Mouse (Mus musculus) heart, embryonic 14.5 days (tissue): ENCODE measurements around the gene Pan3. TPM values are rescaled to one million over a fixed set of nuclear protein-coding genes. Genes with fewer than 3 reads are reported as not detected.

Source experiments
- ATAC-seq: fragments of 200-750 bp; cut with Nextera tagmentation; 2 replicates; pipeline ENCODE4 v1.8.0; 2017; ENCODE audit warnings: low read depth, moderate TSS enrichment; ENCODE audit not compliant: insufficient number of reproducible peaks, insufficient read depth, low FRiP score
- H3K27ac ChIP-seq, 2 experiments: fragments of 200-500 bp in 1 of 2; fragments of 300-500 bp in 1 of 2; sonication (generic) in 1 of 2; replicated peaks in 1 of 2; 2 replicates each; pipeline ENCODE4 v1.5.1; 2012 to 2014; ENCODE audit warnings: low read depth in 2 of 2, low read length in 2 of 2, control low read depth in 1 of 2, mild to moderate bottlenecking in 1 of 2, mixed read lengths in 1 of 2; ENCODE audit not compliant: control insufficient read depth in 1 of 2, insufficient read depth in 1 of 2
- H3K27me3 ChIP-seq: fragments of 300-500 bp; sonication (generic); 2 replicates; pipeline ENCODE4 v1.6.1; 2014; ENCODE audit warnings: mild to moderate bottlenecking, low read length, control low read depth; ENCODE audit not compliant: control insufficient read depth, insufficient read depth
- H3K36me3 ChIP-seq: fragments of 300-500 bp; sonication (generic); 2 replicates; pipeline ENCODE4 v1.6.1; 2014; ENCODE audit warnings: mild to moderate bottlenecking, control low read depth, low read length, mixed read lengths; ENCODE audit not compliant: control insufficient read depth, insufficient read depth
- H3K4me1 ChIP-seq, 2 experiments: fragments of 200-500 bp in 1 of 2; fragments of 300-500 bp in 1 of 2; sonication (generic) in 1 of 2; 2 replicates each; pipeline ENCODE4 v1.6.1; 2012 to 2014; ENCODE audit warnings: low read length in 2 of 2, control low read depth in 1 of 2, mixed read lengths in 1 of 2; ENCODE audit not compliant: control insufficient read depth in 2 of 2, insufficient read depth in 2 of 2
- H3K4me2 ChIP-seq: fragments of 300-500 bp; sonication (generic); 2 replicates; pipeline ENCODE4 v1.6.1; 2014; ENCODE audit warnings: mild to moderate bottlenecking, low read length
- H3K4me3 ChIP-seq, 2 experiments: fragments of 200-500 bp in 1 of 2; fragments of 300-500 bp in 1 of 2; sonication (generic) in 1 of 2; 2 replicates each; pipeline ENCODE4 v1.5.1; 2012 to 2014; ENCODE audit warnings: low read length in 2 of 2, mild to moderate bottlenecking in 2 of 2, control low read depth in 1 of 2, low read depth in 1 of 2, moderate library complexity in 1 of 2; ENCODE audit not compliant: control insufficient read depth in 1 of 2, insufficient read depth in 1 of 2
- H3K9ac ChIP-seq: fragments of 300-500 bp; sonication (generic); 2 replicates; pipeline ENCODE4 v1.6.1; 2014; ENCODE audit warnings: mild to moderate bottlenecking, low read length
- H3K9me3 ChIP-seq: fragments of 300-500 bp; sonication (generic); 2 replicates; pipeline ENCODE4 v1.6.1; 2016; ENCODE audit warnings: low read length, control low read depth; ENCODE audit not compliant: control insufficient read depth
- WGBS: fragments of 180-500 bp; shearing (Covaris S2); extraction: QIAGEN DNeasy Blood & Tissue Kit; methylation state at CpG from one replicate; pipeline ENCODE4 v1.1.7; 2014; 5-methylcytosine and 5-hydroxymethylcytosine counted together
- polyA plus RNA-seq: library from polyadenylated mRNA; unstranded; fragments of >200 nt; fragmentation: Nextera tagmentation; extraction: Ambion mirVana; gene quantifications from 2 replicates; pipeline ENCODE4 v1.2.1, GENCODE M21; 2014

The Pan3 gene
- polyA plus RNA-seq, 1 experiment from 2014 or later, result 55.8 TPM

DNA sequence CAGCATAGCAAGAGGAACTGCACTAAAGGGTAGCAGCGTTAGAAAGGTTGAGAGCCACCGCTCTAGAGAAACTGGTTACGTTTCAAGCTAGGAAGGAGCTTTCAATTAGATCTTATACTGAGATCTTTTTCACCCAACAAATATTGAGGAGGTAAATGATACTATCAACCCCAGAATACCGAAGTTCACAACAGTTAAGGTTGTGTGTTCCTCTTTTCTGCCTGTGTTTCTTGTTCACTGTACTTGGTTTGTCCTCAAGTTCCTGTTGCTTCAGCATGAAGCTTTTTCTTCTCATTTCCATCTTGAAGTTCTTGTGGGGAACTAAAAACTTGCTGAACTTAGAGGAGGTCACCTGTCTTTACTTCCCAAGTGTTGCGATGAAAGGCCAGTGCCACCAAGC is 41.2 kb downstream of the Pan3 start:
- Histone ChIP-seq H3K27me3 (no peaks in the 10 kb centered on the region), H3K4me2 (no peak overlapping the region), H3K9me3 (no peaks in the 10 kb centered on the region), H3K4me1 (peaks cover 0 to 14% of the 10 kb centered on the region in 2 experiments; a peak in 2 of 4 replicates), H3K27ac (no peak overlapping the region), H3K4me3 (no peak overlapping the region), H3K36me3 (peaks cover 21% of the 10 kb centered on the region), H3K9ac (no peak overlapping the region)
- ATAC-seq, result no peak
- 98% methylated on average over 5 of the region's 5 CpGs for WGBS

DNA sequence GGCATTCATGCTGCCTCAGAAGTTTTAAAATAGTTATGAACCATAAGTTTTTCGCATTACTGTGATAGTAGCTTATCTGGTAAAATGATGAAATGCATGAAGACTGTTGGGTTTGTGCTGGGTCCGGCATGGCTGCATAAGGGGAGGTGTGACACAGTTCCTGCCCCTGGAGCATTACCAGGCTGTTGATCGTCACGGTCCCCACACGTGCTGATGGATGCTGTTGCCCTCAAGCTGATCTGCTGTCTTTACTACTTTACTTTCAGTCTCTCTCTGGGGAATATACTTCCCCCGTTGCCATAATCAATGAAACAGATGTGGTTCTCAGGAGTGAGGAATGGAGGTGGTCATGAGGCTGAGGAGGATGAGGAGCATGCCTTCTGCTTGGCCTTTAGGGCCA is 43.1 kb downstream of the Pan3 start:
- no peak overlapping the region for H3K4me3 ChIP-seq
- H3K9me3 ChIP-seq, result no peaks in the 10 kb centered on the region
- peaks cover 8% of the 10 kb centered on the region; the same call in 1 of the 2 replicates for H3K36me3 ChIP-seq
- no peak overlapping the region for H3K27ac ChIP-seq
- no peak overlapping the region for H3K4me2 ChIP-seq
- no peaks in the 10 kb centered on the region for H3K27me3 ChIP-seq
- ATAC-seq, result no peak
- no peak overlapping the region for H3K9ac ChIP-seq
- WGBS, result 78% methylated on average over 6 of the region's 6 CpGs
- H3K4me1 ChIP-seq, result peaks cover 0 to 15% of the 10 kb centered on the region in 2 experiments; a peak in 2 of 4 replicates

DNA sequence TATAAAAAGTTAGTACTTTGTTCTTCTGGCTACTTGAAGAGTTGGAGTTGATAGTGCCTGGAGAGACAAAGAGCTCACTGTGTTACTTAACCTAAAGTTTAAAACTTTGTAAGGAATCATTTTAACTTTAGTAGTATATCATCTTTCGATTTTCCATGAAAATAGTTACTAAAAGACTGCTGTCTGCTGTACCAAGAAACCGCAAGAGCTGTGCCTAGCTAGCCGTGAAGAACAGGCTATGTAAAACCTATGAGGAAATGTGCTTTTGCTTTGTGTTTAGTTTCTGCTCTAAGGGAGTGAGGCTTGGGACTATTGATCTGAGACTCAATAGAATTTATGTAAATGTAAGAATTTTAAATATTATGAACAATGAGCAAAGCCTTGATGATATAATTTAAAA is 43.9 kb downstream of the Pan3 start:
- no peak overlapping the region for H3K9ac ChIP-seq
- H3K4me2 ChIP-seq, result no peak overlapping the region
- peaks cover 0 to 15% of the 10 kb centered on the region in 2 experiments; a peak in 2 of 4 replicates for H3K4me1 ChIP-seq
- no peaks in the 10 kb centered on the region for H3K9me3 ChIP-seq
- no peak overlapping the region for H3K4me3 ChIP-seq
- H3K27me3 ChIP-seq, result no peaks in the 10 kb centered on the region
- H3K36me3 ChIP-seq, result peaks cover 8% of the 10 kb centered on the region; the same call in 1 of the 2 replicates
- WGBS, result 90% methylated on average over 3 of the region's 3 CpGs
- no peak for ATAC-seq
- H3K27ac ChIP-seq, result no peak overlapping the region

DNA sequence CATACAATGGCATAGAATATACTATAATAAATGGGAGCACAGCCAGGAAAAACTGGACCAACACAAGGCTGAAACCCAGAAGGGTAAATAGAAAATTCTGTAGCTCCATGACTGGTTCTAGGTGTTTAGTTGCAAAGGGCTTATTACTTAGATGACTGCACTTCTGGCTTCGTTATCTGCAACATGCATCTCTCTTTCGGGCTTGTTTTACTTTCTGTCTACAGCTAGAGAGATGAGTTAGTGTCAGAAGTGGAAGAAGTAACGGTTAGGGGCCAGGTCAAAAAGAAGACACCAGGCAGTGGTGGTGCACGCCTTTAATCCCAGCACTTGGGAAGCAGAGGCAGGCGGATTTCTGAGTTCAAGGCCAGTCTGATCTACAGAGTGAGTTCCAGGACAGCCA is 46.1 kb downstream of the Pan3 start:
- ATAC-seq, result no peak
- H3K4me1 ChIP-seq, result peaks cover 2 to 15% of the 10 kb centered on the region in 2 experiments; a peak in 3 of 4 replicates
- no peak overlapping the region for H3K27ac ChIP-seq

DNA sequence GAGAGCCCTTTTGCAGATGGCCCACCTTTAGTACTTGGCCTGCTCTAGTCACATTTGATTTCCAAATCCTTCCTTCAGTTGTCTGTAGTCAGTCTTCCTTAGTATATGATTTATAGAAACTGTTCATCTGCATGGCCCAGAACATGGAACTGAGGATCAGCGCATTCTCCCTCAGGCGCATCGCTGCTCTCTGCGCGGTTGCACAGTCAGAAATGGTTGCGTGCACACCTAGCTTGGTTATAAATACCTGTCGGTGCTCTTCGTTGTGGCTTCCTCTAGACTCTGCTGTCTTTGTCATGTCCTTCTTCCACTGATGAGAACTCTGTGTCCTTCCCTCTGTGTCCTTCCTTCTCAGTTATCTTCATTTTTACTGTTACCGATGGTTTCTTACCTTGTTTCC is 47.1 kb downstream of the Pan3 start:
- Histone ChIP-seq H3K9me3 (no peaks in the 10 kb centered on the region), H3K4me1 (peaks cover 2 to 15% of the 10 kb centered on the region in 2 experiments; a peak in 3 of 4 replicates), H3K27me3 (no peaks in the 10 kb centered on the region), H3K27ac (no peak overlapping the region), H3K9ac (no peak overlapping the region), H3K4me3 (no peak overlapping the region), H3K4me2 (no peak overlapping the region), H3K36me3 (no peaks in the 10 kb centered on the region)
- ATAC-seq, result no peak
- 91% methylated on average over 9 of the region's 9 CpGs for WGBS

More for the DNA sequence above, 46.1 kb downstream of the Pan3 start:
- peaks cover 2% of the 10 kb centered on the region; the same call in 1 of the 2 replicates for H3K36me3 ChIP-seq
- WGBS, result 93% methylated on average over 5 of the region's 5 CpGs
- no peak overlapping the region for H3K9ac ChIP-seq
- no peaks in the 10 kb centered on the region for H3K27me3 ChIP-seq
- no peaks in the 10 kb centered on the region for H3K9me3 ChIP-seq
- no peak overlapping the region for H3K4me2 ChIP-seq
- no peak overlapping the region for H3K4me3 ChIP-seq

DNA sequence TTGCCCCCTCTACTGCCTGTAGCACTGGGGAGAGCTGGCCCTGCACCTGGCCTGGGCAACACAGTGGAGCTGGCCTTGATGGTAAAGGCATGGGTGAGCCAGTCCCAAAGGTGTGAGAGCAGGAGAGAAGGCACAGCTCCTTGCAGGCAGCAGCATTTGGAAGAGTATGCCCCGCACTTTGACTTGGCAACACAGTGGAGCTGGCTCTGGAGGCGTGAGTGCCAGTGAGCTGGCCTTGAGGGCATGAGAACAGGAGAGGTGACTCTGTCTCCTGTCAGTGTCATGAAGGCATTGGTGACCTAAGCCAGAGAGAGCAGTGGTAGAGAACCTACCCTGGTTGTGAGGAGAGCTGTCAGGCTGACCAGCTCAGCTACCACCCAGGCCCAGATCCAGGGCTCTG is 49.4 kb downstream of the Pan3 start:
- 77% methylated on average over 2 of the region's 2 CpGs for WGBS
- Histone ChIP-seq H3K4me2 (no peak overlapping the region), H3K4me3 (no peak overlapping the region), H3K9ac (no peak overlapping the region), H3K9me3 (no peaks in the 10 kb centered on the region), H3K27me3 (no peaks in the 10 kb centered on the region), H3K27ac (no peak overlapping the region), H3K4me1 (peaks cover 2 to 15% of the 10 kb centered on the region in 2 experiments; a peak in 3 of 4 replicates), H3K36me3 (no peaks in the 10 kb centered on the region)
- no peak for ATAC-seq

DNA sequence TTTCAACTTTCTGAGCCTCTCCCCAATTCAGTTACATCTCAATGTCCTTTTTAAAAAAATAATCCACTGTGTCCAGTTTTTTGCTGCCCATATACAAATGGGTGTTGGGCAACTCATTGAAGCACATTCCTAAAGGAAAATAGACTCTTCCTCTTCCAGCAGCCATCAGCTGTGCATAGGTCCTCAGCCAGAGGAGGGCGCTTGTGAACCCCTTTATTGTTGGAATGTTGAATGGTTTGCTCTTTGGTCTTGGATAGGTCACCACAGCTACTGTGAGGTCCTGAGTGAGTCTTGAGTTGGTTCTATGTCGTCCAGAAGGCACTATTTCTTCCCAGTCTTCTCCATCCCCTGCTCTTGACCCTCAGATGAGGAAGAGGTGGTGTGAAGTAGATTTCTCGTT is 54.2 kb downstream of the Pan3 start:
- Histone ChIP-seq H3K36me3 (peaks cover 13% of the 10 kb centered on the region), H3K4me1 (peaks cover 0 to 1% of the 10 kb centered on the region in 2 experiments; a peak in 1 of 4 replicates), H3K9me3 (no peaks in the 10 kb centered on the region), H3K9ac (no peak overlapping the region), H3K27ac (no peak overlapping the region), H3K4me2 (no peak overlapping the region), H3K27me3 (no peaks in the 10 kb centered on the region), H3K4me3 (no peak overlapping the region)
- no peak for ATAC-seq
- 71% methylated on average over 3 of the region's 3 CpGs for WGBS

DNA sequence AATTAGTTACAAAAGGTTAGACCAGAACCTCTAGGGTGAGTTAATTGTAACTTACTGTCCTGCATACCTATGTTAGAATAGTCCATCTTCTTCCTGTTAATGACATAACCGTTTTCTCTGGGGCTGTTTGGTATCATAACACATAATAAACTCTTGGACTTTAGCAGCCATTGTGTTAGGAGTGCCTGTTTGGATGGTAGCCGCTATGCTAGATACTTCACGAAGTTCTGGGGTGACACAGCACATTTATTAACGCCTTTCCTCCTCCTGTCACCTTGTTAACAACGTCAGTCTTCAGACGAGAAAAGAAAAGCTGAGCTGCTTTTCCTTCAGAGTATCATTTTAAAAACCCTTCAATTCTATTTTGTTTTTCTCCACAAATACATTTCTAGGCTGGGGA is 59.3 kb downstream of the Pan3 start:
- H3K9me3 ChIP-seq, result no peaks in the 10 kb centered on the region
- no peak overlapping the region for H3K4me2 ChIP-seq
- H3K27ac ChIP-seq, result no peak overlapping the region
- no peaks in the 10 kb centered on the region for H3K27me3 ChIP-seq
- no peak overlapping the region for H3K9ac ChIP-seq
- 66% methylated on average over 6 of the region's 6 CpGs for WGBS
- no peak for ATAC-seq
- H3K4me1 ChIP-seq, result peaks cover 3 to 15% of the 10 kb centered on the region in 2 experiments
- no peak overlapping the region for H3K4me3 ChIP-seq
- H3K36me3 ChIP-seq, result peaks cover 18% of the 10 kb centered on the region
